Mouse (Mus musculus) kidney, embryonic 14.5 days (tissue): ENCODE data around the gene Rock2. TPM values are rescaled to one million over a fixed set of nuclear protein-coding genes. Genes with fewer than 3 reads are reported as not detected.

ENCODE experiments used
- ATAC-seq: fragments of 200-750 bp; cut with Nextera tagmentation; 2 replicates; pipeline ENCODE4 v1.8.0; 2017; ENCODE audit warnings: moderate number of reproducible peaks, mild to moderate bottlenecking, moderate TSS enrichment, moderate library complexity; ENCODE audit not compliant: low FRiP score, low TSS enrichment
- H3K27ac ChIP-seq: fragments of 300-500 bp; sonication (generic); 2 replicates; pipeline ENCODE4 v1.5.1; 2014; ENCODE audit warnings: low read depth, mild to moderate bottlenecking, low read length, moderate library complexity, mixed read lengths
- H3K27me3 ChIP-seq: fragments of 300-500 bp; sonication (generic); 2 replicates; pipeline ENCODE4 v1.6.1; 2014; ENCODE audit warnings: mild to moderate bottlenecking, low read length; ENCODE audit not compliant: control insufficient read depth, insufficient read depth
- H3K36me3 ChIP-seq: fragments of 300-500 bp; sonication (generic); 2 replicates; pipeline ENCODE4 v1.6.1; 2014; ENCODE audit warnings: low read length, mixed read lengths; ENCODE audit not compliant: control insufficient read depth, insufficient read depth
- H3K4me1 ChIP-seq: fragments of 300-500 bp; sonication (generic); 2 replicates; pipeline ENCODE4 v1.6.1; 2014; ENCODE audit warnings: low read length, mixed read lengths; ENCODE audit not compliant: control insufficient read depth, insufficient read depth
- H3K4me2 ChIP-seq: fragments of 300-500 bp; sonication (generic); replicated peaks from 2 replicates; pipeline ENCODE4 v1.6.1; 2014; ENCODE audit warnings: low read depth, mild to moderate bottlenecking, low read length
- H3K4me3 ChIP-seq: fragments of 300-500 bp; sonication (generic); 2 replicates; pipeline ENCODE4 v1.5.1; 2014; ENCODE audit warnings: mild to moderate bottlenecking, low read length
- H3K9ac ChIP-seq: fragments of 300-500 bp; sonication (generic); 2 replicates; pipeline ENCODE4 v1.6.1; 2014; ENCODE audit warnings: low read depth, mild to moderate bottlenecking, low read length, moderate library complexity
- H3K9me3 ChIP-seq: fragments of 300-500 bp; sonication (generic); 2 replicates; pipeline ENCODE4 v1.6.1; 2016; ENCODE audit warnings: low read length; ENCODE audit not compliant: control insufficient read depth
- WGBS: fragments of 180-500 bp; shearing (Covaris S2); extraction: QIAGEN DNeasy Blood & Tissue Kit; methylation state at CpG from one replicate; pipeline ENCODE4 v1.1.7; 2014; 5-methylcytosine and 5-hydroxymethylcytosine counted together
- polyA plus RNA-seq: library from polyadenylated mRNA; unstranded; fragments of >200 nt; fragmentation: Nextera tagmentation; extraction: Ambion mirVana; gene quantifications from 2 replicates; pipeline ENCODE4 v1.2.1, GENCODE M21; 2014

Rock2 gene
- polyA plus RNA-seq, result 17.4 and 22.3 TPM in 2 replicates

- Histone ChIP-seq H3K9me3 (no peaks in the 10 kb centered on the region), H3K4me1 (peaks cover 9% of the 10 kb centered on the region; the same call in 1 of the 2 replicates), H3K4me3 (peak within 1 kb of the TSS; percentile 93), H3K4me2 (peak within 1 kb of the TSS; percentile 60), H3K9ac (peak within 1 kb of the TSS; percentile 93), H3K36me3 (no peaks in the 10 kb centered on the region), H3K27ac (peak within 1 kb of the TSS; percentile 95), H3K27me3 (no peaks in the 10 kb centered on the region)
- WGBS, result under 1% methylated on average over 105 of the region's 130 CpGs
- peak; percentile 95 for ATAC-seq
Measured at GRCm38 (mm10) chr12:16894396-16895220, at the start of gene Rock2. TSS of gene Rock2 (plus strand) at chr12:16894895.

- H3K4me2 ChIP-seq, result no peak overlapping the region
- H3K36me3 ChIP-seq, result no peaks in the 10 kb centered on the region
- no peak overlapping the region for H3K27ac ChIP-seq
- H3K4me3 ChIP-seq, result no peak overlapping the region
- no peaks in the 10 kb centered on the region for H3K9me3 ChIP-seq
- H3K4me1 ChIP-seq, result peaks cover 10% of the 10 kb centered on the region; the same call in 1 of the 2 replicates
- no peak overlapping the region for H3K9ac ChIP-seq
- no peak for ATAC-seq
- WGBS, result 92% methylated on average over 4 of the region's 4 CpGs
- no peaks in the 10 kb centered on the region for H3K27me3 ChIP-seq
Measured at GRCm38 (mm10) chr12:16847204-16847792, 47.4 kb upstream of the Rock2 start.

GRCm38 (mm10) chr12:16848501-16848900 is 46.2 kb upstream of the Rock2 start:
- H3K4me3 ChIP-seq, result no peak overlapping the region
- H3K27me3 ChIP-seq, result no peaks in the 10 kb centered on the region
- no peak for ATAC-seq
- H3K4me1 ChIP-seq, result peaks cover 10% of the 10 kb centered on the region; the same call in 1 of the 2 replicates
- 70% methylated on average over 2 of the region's 2 CpGs for WGBS
- no peak overlapping the region for H3K27ac ChIP-seq
- no peaks in the 10 kb centered on the region for H3K36me3 ChIP-seq
- no peak overlapping the region for H3K9ac ChIP-seq
- H3K9me3 ChIP-seq, result no peaks in the 10 kb centered on the region
- H3K4me2 ChIP-seq, result no peak overlapping the region

GRCm38 (mm10) chr12:16849821-16850220 is 44.9 kb upstream of the Rock2 start:
- H3K27ac ChIP-seq, result no peak overlapping the region
- H3K4me2 ChIP-seq, result no peak overlapping the region
- WGBS, result 29% methylated on average over 2 of the region's 2 CpGs
- no peaks in the 10 kb centered on the region for H3K36me3 ChIP-seq
- peaks cover 8% of the 10 kb centered on the region; the same call in 1 of the 2 replicates for H3K4me1 ChIP-seq
- H3K27me3 ChIP-seq, result no peaks in the 10 kb centered on the region
- no peak overlapping the region for H3K4me3 ChIP-seq
- ATAC-seq, result no peak
- no peaks in the 10 kb centered on the region for H3K9me3 ChIP-seq
- H3K9ac ChIP-seq, result no peak overlapping the region

DNA sequence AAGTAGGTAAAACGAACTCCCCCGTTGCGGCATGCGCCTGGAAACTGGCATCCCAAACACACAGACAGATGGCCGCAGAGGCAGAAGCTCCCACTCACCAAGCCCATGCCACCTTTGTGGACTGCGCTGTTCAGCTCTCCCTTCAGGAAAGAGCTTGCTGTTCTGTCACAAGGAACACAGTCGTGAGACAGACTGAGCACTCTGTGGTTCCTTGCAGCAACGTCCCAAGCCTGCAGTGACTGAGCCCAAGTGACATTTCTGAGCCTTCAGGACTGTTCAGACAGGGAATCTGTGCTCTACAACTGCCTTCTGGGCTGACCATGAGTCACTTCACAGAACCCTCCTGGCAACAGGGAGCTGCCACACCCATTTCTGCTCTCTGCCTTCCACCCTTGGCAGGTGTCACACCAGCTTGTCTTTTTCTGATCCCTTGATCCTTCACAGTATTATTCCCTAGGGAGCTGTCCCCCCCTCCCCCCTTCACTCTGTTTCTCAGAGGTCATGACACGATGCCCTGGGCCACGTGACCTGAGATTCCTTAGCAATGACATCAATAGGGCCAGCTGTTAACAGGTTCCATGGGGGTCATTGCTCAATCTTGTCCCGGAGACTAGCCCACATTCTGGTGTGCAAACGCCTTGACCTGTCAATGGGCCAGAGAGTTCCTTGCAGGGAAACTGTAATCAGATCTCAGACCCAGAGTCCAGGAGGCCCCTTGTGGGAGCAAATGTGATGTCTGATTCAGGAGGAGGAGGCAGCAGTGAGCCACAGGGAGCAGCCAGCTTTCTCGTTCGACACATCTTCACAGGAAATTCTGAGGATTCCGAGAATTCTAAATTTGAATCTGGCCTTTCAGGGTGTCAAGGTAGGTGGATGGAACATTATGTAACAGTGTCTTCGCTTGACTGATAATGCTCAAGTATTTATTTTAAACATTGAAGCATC is 44.0 kb upstream of the Rock2 start:
- Histone ChIP-seq H3K4me1 (peaks cover 7% of the 10 kb centered on the region; the same call in 1 of the 2 replicates), H3K27ac (no peak overlapping the region), H3K36me3 (no peaks in the 10 kb centered on the region), H3K27me3 (no peaks in the 10 kb centered on the region), H3K9me3 (no peaks in the 10 kb centered on the region), H3K4me2 (no peak overlapping the region), H3K9ac (no peak overlapping the region), H3K4me3 (no peak overlapping the region)
- WGBS, result 42% methylated on average over 16 of the region's 16 CpGs
- ATAC-seq, result peak; percentile 73

GRCm38 (mm10) chr12:16853431-16854165 is 41.1 kb upstream of the Rock2 start:
- H3K4me2 ChIP-seq, result no peak overlapping the region
- H3K4me1 ChIP-seq, result peaks cover 7% of the 10 kb centered on the region; the same call in 1 of the 2 replicates
- no peak for ATAC-seq
- no peaks in the 10 kb centered on the region for H3K9me3 ChIP-seq
- H3K9ac ChIP-seq, result no peak overlapping the region
- no peaks in the 10 kb centered on the region for H3K36me3 ChIP-seq
- WGBS, result 71% methylated on average over 11 of the region's 11 CpGs
- no peak overlapping the region for H3K4me3 ChIP-seq
- no peaks in the 10 kb centered on the region for H3K27me3 ChIP-seq
- no peak overlapping the region for H3K27ac ChIP-seq

- Histone ChIP-seq H3K27me3 (no peaks in the 10 kb centered on the region), H3K27ac (no peak overlapping the region), H3K9me3 (no peaks in the 10 kb centered on the region), H3K9ac (no peak overlapping the region), H3K4me1 (peaks cover under 1% of the 10 kb centered on the region; the same call in 1 of the 2 replicates), H3K4me2 (no peak overlapping the region), H3K36me3 (no peaks in the 10 kb centered on the region), H3K4me3 (no peak overlapping the region)
- 40% methylated on average over 6 of the region's 6 CpGs for WGBS
- no peak for ATAC-seq
Measured at GRCm38 (mm10) chr12:16855632-16856305, 38.9 kb upstream of the Rock2 start.

DNA sequence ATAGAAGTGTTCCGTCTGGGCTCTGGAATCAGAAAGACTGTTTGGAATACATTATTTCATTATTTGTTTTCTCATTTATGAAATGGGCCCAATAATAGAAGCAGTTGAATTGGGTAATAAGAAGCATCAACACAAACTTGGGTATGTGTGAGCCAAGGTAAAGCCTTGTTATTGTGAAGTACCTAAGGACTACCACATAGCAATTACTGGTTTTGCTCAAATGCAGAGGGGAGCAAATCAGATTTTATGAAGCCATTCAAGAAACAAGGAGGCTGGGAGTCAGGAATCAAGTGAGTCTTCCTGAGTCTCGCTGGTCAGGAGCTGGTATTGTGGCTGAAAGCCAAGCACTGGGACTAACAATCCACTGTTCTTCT is 38.4 kb upstream of the Rock2 start:
- no peaks in the 10 kb centered on the region for H3K36me3 ChIP-seq
- H3K4me3 ChIP-seq, result no peak overlapping the region
- 69% methylated on average over 2 of the region's 2 CpGs for WGBS
- H3K4me1 ChIP-seq, result no peaks in the 10 kb centered on the region
- no peak overlapping the region for H3K4me2 ChIP-seq
- H3K27me3 ChIP-seq, result no peaks in the 10 kb centered on the region
- H3K27ac ChIP-seq, result no peak overlapping the region
- ATAC-seq, result no peak
- no peak overlapping the region for H3K9ac ChIP-seq
- H3K9me3 ChIP-seq, result no peaks in the 10 kb centered on the region
